Mouse (Mus musculus) layer of hippocampus, adult 9-11 months (tissue): ENCODE data around the gene Cmtm5.

Experiments used
- DNase-seq: peaks from one replicate; pipeline ENCODE4 v3.0.0; 2022

The Cmtm5 gene

GRCm38 (mm10) chr14:54935904-54936830, at the start of gene Cmtm5:
Gene Cmtm5 (plus strand): TSS chr14:54936261.
- peak; percentile 93 for DNase-seq

- no peak for DNase-seq
Observed at GRCm38 (mm10) chr14:54892200-54892599, 43.9 kb upstream of the Cmtm5 start, which contains the start of gene Pabpn1. Gene Pabpn1 (plus strand): TSS chr14:54892500.

DNA sequence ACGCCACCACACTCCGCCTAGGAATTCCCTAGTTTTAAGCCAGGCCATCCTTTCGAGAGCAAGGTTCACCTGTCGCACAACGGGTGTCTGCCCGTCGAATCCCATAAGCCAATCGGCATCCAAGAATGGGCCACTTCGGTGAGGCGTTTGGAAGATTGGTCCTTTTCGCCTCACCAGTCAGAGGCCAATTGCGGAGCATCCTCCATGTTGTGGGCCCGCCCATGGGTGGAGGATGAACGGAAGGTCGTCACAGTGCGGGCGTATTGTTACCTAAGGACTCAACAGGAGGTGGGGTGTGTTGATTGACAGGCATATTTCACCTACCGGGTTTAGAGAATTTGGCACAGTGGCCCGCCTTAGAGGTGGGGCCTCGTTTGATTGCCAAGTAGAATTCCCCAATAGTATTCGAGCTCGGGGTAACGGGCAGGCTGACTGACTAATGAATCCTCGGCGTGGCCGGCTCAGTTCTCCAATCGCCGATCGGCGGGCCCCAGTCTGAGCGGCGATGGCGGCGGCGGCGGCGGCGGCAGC, 42.3 kb upstream of the Cmtm5 start:
- DNase-seq = peak; percentile 100

DNA sequence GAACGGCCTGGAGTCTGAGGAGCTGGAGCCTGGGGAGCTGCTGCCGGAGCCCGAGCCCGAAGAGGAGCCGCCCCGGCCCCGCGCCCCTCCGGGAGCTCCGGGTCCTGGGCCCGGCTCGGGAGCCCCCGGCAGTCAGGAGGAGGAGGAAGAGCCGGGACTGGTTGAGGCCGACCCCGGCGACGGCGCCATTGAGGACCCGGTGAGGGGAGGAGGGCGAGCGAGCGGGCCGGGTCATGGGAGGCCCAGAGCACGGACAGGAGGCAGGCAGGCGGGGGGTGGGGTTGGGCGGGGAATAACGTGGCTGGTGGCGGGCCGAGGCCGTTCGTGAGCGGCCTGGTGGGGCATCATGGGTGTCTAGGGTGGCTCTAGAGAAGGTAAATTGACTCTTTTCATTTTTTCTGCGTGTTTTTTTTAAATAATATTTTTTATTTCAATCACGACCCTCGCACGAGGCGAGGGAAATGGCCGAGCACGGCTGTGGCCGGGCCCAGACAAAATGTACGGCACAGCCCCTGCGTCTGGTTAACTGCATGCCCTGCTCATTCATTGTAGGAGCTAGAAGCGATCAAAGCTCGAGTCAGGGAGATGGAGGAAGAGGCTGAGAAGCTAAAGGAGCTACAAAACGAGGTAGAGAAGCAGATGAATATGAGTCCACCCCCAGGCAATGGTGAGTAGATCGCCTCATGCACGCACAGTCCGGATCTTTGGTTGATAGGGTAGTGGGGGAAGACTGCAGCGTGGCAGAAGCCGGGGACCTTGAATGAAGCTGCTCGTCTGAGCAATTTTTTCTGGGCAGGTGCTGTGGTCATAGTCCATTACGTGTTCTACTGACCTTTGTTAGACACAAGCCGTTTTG, 41.5 kb upstream of the Cmtm5 start:
- DNase-seq = no peak

DNA sequence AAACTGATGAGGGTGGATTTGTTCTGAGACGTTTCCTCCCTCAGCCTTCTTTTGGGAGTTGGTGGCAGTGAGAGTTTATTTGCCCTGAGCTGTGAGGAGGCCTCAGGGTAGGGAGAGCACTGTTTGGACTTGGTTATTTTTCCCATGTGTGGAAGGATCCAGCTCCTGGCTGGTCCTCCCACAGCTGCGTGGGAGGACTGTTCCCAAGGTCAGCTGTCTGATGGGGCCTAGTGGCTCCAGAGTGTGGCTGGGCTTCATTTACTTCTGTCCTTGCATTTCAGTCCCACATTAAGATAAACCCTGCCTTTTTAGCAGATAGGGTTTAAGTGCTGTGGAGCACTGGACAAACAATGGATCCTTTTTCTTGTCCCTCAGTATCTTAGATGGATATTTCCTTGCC, 38.6 kb upstream of the Cmtm5 start:
- DNase-seq = no peak

DNA sequence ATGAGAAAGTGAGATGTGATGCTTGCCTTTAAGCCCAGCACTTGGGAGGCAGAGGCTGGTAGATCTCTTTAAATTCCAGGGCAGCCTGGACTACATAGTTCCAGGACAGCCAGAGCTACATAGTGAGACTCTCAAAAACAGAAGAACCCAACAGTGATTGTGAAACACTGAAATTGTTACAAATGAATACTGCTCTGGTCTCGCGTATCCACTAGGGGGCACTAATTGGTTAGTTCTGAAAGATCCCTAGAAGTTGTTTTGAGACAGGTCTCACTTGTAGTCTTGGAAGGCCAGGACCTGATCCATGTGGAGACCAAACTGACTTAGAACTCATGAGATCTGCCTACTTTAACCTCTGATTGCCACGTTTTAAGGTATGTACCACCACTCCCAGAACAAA, 35.7 kb upstream of the Cmtm5 start:
- DNase-seq = peak; percentile 85

- DNase-seq = no peak
Observed at GRCm38 (mm10) chr14:54903641-54904040, 32.4 kb upstream of the Cmtm5 start.

DNA sequence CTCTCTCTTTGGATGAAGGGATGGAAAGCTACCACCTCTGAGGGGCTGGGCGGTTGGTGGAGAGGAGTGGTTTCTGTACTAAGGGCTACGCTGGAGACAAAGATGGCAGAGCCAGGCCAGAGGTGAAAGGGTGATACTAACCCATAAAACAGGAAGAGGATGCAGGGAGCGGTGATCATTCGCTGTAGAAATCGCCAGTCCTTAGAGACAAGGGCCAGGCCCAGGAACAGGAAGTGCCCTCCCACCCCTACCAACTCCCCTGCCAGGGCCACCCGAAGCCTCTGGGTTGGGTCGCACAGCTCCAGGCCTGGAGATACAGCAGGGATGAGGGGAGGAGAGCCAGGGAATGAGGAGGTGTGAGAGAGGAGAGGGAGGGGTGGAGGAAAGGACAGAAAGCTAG, 27.4 kb upstream of the Cmtm5 start:
- DNase-seq = no peak

DNA sequence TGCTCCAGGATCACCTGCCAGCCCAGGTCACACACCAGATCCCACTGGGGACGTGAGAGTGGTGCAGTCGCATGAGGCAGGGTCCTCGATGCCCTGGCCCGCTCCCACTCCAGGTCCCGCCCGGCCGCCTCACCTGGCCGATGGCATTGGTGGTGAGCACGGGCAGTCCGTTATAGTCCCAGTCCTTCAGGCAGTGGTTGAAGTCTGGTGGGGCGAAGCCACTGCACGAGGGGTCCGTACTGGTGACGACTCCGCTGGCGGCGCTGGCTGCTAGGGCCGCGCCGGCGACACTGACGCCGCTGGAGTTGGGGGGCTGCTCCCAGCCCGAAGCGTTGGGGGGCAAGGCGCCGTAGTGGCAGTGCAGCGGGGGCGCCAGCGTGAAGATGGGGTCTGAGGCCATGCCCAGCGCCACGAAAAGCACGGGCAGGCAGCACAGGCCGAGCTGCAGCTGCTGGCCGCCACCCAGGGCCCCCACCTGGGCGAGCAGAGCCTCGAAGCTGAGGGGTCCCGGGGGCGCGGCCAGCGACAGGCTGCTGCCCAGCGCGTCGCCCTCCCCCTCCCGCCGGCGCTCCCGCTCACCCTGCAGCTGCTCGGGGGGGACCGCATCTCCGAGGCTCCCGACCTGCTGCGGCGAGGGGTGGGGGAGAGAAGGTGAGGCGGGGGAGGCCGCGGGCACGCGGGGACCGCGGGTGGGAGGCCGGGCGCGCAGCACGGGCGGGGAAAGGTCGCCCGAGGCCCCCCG, 23.8 kb upstream of the Cmtm5 start:
- DNase-seq = no peak

- DNase-seq = peak; percentile 81
Observed at GRCm38 (mm10) chr14:54912886-54913285, 23.2 kb upstream of the Cmtm5 start, which contains the start of gene Slc22a17. Gene Slc22a17 (minus strand): TSS chr14:54913132.

DNA sequence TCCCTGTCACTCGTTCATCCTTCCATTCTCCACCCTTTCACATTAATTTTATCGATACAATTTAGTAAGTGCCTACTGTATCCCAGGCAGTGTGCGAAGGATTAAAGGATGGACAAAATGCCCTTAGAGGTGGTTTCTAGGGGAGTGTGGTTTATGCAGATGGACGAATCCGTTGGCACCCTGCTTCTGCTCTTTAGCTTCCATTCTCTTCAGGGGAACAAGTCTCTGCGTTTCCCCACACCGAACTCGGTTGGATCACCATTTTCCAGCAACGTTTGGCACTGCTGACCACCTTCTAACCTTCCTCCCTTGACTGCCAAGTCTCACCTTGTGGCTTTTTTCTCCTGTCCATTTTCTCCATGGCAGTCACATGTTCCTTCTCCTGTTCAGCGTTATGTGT, 22.7 kb upstream of the Cmtm5 start:
- no peak for DNase-seq

GRCm38 (mm10) chr14:54920076-54920685, 15.9 kb upstream of the Cmtm5 start:
- DNase-seq = no peak

DNA sequence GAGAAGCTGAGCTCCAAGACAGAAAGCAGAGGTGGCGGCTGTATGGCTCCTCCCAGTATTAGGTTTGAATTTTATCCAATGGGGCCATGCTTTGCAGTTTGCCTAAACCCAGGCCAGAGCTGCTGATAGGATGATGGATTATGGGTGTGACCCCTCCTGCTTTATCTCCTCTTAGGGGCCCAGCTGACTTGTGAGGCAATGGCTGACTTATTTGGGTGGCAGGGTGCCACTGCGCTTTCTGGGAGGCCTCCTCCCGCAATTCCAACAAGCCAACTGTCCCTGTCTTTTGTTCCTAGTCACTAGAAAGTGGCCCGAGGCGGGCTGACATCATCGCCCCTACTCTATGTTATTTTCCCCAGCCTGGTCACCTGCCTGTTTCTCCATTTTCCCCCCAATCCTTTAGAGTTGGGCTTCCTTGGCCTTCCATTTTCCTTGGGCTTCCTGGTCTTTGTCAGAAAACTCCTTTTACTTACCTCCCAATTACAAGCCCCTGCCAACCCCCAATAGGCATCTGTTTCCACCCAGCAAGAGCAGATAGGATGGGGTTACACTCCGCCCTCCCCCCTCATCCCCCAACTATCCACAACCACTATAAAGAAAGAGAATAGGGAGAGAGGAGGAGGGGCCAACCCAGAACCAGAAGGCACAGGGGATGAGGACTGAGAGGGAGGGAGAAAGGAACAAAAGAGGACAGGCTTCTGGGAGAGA, 11.3 kb upstream of the Cmtm5 start:
- DNase-seq = no peak

- no peak for DNase-seq
Observed at GRCm38 (mm10) chr14:54925349-54926342, 10.4 kb upstream of the Cmtm5 start, which contains the start of gene Efs. Gene Efs (minus strand): TSS chr14:54926126.

DNA sequence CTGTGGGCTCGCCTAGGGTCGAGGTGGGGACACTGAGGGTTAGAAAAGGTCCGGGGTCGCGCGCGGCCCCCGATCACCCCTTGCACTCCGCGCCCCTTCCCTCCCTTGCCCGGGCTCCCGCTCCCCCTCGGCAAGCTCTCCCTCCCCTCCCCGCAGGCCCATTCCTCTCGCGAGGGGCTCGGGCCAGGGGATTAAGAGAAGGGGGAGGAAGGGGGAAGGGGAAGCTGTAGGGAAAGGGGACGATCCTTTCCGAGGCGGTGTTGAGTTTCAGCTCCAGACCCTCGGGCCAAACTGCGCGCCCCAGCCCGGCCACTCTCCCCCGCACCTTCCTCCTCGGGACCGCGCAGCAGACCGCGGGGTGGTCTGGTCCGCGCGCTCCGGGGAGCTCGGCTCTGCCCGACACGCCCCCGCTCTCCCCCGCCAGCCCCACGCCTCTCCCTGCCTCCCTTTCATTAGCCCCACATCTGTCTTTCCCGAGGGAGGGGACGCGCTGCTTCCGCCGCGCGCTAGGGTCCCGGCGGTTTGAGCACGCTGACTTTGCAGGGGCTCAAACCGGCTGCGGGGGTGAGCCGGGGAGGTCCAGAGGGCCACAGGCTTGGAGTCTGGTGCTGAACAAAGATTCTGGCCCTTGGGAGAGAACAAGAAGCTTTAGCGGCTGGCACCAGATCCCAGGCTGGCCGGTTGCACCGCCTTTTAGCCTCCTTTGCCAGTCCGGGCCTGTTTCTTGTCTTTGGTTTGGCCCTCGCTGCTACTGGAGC, 9.5 kb upstream of the Cmtm5 start:
- no peak for DNase-seq

DNA sequence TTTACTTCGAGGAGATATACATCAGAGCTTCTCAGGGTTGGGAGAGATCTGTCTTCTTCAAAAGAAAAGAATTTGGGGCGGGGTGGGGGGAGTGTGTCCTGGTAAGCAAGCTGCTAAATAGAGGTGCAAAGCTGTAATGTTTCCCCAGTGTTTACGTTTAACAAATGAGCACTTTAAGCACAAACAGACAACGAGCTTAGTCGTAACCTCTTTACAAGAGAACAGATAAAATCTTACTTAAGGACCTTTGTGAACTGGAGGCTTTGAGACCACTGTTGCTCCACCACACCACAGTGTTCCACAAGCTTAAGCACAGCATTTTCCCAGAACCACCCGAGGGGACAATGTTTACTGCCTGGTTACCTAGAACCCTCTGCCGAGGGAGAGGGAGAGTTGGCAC, 8.8 kb upstream of the Cmtm5 start:
- DNase-seq = no peak

DNA sequence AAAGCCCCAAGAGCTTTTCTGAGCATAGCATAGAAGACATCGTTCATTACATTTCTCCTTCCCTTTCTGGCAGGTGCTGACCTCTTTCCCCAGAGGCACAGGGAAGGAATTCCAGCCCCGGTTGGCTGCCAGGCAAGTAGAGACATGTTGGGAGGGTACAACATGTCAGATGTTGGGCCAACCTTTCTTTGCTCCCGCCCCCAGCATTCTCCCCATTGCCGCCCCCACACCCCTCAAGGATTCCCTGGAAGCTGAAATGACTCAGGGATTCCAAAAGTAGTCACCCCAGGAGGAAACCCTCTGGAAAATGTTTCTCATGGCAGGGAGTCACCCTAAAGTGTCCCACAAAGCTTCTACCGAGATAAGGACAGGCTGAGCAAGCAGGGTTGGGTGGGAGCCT, 6.3 kb upstream of the Cmtm5 start:
- no peak for DNase-seq

DNA sequence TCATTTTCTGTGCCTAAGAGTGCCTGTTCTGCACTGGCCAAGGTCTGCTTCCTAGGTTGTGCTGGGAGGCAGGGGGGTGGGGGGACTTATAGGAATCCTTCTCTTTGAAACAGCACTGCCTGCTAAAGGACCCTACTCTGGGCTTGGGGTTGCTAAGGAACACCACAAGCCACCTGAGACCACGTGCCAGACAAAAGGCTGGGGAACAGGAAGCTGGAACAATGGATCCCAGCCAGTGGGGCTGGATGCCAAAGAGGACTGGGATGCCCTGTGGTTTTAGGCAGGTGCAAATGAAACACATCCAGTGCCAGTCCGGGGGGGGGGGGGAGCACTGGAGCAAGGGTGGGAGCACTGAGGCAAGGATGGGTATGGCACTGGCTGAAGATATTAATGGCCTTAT, 5.6 kb upstream of the Cmtm5 start:
- DNase-seq = no peak

- DNase-seq = no peak
Observed at GRCm38 (mm10) chr14:54932645-54933150, 3.4 kb upstream of the Cmtm5 start, which contains the start of gene Il25. Gene Il25 (plus strand): TSS chr14:54932695.
